9 mouse cellular contexts compared by ENCODE assay signal in the genomic region with DNA sequence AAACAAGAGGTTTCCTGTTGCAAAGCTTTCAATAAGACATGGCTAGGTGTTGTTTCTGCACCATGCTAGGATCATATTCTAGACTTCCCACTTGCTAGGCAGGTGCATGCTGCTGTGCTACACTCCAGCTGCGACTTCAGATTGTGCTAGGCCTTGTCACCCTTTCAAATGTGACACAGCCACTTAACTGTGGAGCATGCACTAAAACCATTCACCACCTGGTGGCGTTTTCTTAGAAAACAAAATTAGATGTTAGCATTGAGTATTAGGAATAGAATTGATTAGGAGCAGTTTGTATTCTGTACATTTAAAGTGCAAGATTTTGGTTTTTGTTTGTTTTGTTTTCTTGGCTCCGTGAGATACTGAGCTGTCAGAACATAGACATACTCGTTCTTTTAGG. TPM values are rescaled to one million over a fixed set of nuclear protein-coding genes. Genes with fewer than 3 reads are reported as not detected.
DNase-seq lines count a peak whose midpoint lies in the region; ATAC-seq and TF ChIP-seq lines count a peak whose summit lies in the region.
"Had no signal": no experiment of that assay in that cellular context is flagged by ENCODE, and none has a peak within 500 bp of the region (broad histone marks: within the 10 kb centered on the region; RNA-seq: fewer than 3 reads in every experiment).

No protein-coding gene starts in this region.

- no peak overlapping the region for H3K9ac ChIP-seq in intestine, embryonic 16.5 days (ENCODE audit: low read depth, low read length)
- no peak overlapping the region for H3K9ac ChIP-seq in intestine, embryonic 15.5 days
- H3K9ac ChIP-seq: embryonic facial prominence, embryonic 13.5 days had no signal

- TF ChIP-seq CTCF in thymus, adult 2 months (IDR thresholded peaks at IDR 0.05; ENCODE audit: borderline replicate concordance, control insufficient read depth, extremely low read depth, insufficient read depth, low read length, poor library complexity), result no peak

- H3K27me3 ChIP-seq in intestine, embryonic 16.5 days (replicated peaks; ENCODE audit: control insufficient read depth, insufficient read depth, low read length), result no peaks in the 10 kb centered on the region
- H3K27me3 ChIP-seq in intestine, embryonic 15.5 days (replicated peaks), result no peaks in the 10 kb centered on the region
- H3K27me3 ChIP-seq in thymus, adult 2 months (ENCODE audit: control insufficient read depth, insufficient read depth, low read length), result no peaks in the 10 kb centered on the region
- H3K27me3 ChIP-seq: embryonic facial prominence, embryonic 13.5 days had no signal

- no peak for ATAC-seq in intestine, embryonic 16.5 days
- no peak for ATAC-seq in intestine, embryonic 15.5 days

- DNase-seq in thymus, adult 2 months, result peak; percentile 5
- DNase-seq in thymus, postnatal 10 days (ENCODE audit: low spot score in 2 of 2), result no peak
- DNase-seq in embryo, embryonic 11 days, result peak; percentile 41
- DNase-seq in thymus, postnatal 25 days, result peak; percentile 15
- DNase-seq in gastrocnemius, postnatal 36 days, result no peak
- DNase-seq in spleen, postnatal 4 days (ENCODE audit: low spot score in 2 of 2), result no peak

- no peaks in the 10 kb centered on the region for H3K9me3 ChIP-seq in intestine, embryonic 16.5 days (ENCODE audit: control insufficient read depth, low read length)
- H3K9me3 ChIP-seq in intestine, embryonic 15.5 days, result no peaks in the 10 kb centered on the region
- H3K9me3 ChIP-seq: embryonic facial prominence, embryonic 13.5 days had no signal

- WGBS in intestine, embryonic 16.5 days, result 62% methylated on average over 4 of the region's 4 CpGs
- 68% methylated on average over 4 of the region's 4 CpGs for WGBS in intestine, embryonic 15.5 days
- WGBS in thymus, adult 2 months, result 91% methylated on average over 4 of the region's 4 CpGs

- no peaks in the 10 kb centered on the region for H3K36me3 ChIP-seq in intestine, embryonic 16.5 days (ENCODE audit: control insufficient read depth, insufficient read depth, low read length)
- H3K36me3 ChIP-seq in intestine, embryonic 15.5 days, result no peaks in the 10 kb centered on the region
- no peaks in the 10 kb centered on the region for H3K36me3 ChIP-seq in thymus, adult 2 months (ENCODE audit: control insufficient read depth, insufficient read depth, low read length)

- peaks cover 10% of the 10 kb centered on the region; the same call in 1 of the 2 replicates for H3K4me1 ChIP-seq in intestine, embryonic 16.5 days (ENCODE audit: control insufficient read depth, insufficient read depth, low read length)
- 0 out of 2 replicates have a peak, but pooled peaks cover 9% of the 10 kb centered on the region for H3K4me1 ChIP-seq in intestine, embryonic 15.5 days (replicated peaks)
- H3K4me1 ChIP-seq in thymus, adult 2 months (replicated peaks; ENCODE audit: control insufficient read depth, insufficient read depth, low read length), result no peaks in the 10 kb centered on the region
- H3K4me1 ChIP-seq: embryonic facial prominence, embryonic 13.5 days had no signal

- no peak for TF ChIP-seq POLR2A in thymus, adult 2 months (IDR thresholded peaks at IDR 0.05; ENCODE audit: control insufficient read depth, extremely low read depth, insufficient read depth, low read length, poor library complexity)

- intact Hi-C loops in gastrocnemius, postnatal 36 days (cut with DNase I), result loop anchor here (5.0 kb wide), 1 partner anchor 67 kb away; no protein-coding TSS in a partner anchor

- peak overlapping the region; percentile 89; the same call in 1 of the 2 replicates for H3K27ac ChIP-seq in intestine, embryonic 16.5 days (ENCODE audit: low read length)
- H3K27ac ChIP-seq in intestine, embryonic 15.5 days, result no peak overlapping the region
- H3K27ac ChIP-seq in thymus, adult 2 months (ENCODE audit: control insufficient read depth, insufficient read depth, low read length), result no peak overlapping the region
- H3K27ac ChIP-seq: embryonic facial prominence, embryonic 13.5 days had no signal

- no peak overlapping the region for H3K4me3 ChIP-seq in intestine, embryonic 16.5 days (ENCODE audit: low read length)
- no peak overlapping the region for H3K4me3 ChIP-seq in intestine, embryonic 15.5 days (replicated peaks)
- no peak overlapping the region for H3K4me3 ChIP-seq in thymus, adult 2 months (ENCODE audit: control insufficient read depth, insufficient read depth, low read length)
- H3K4me3 ChIP-seq: embryonic facial prominence, embryonic 13.5 days had no signal

- no peak overlapping the region for H3K4me2 ChIP-seq in intestine, embryonic 16.5 days (ENCODE audit: low read depth, low read length)
- H3K4me2 ChIP-seq in intestine, embryonic 15.5 days (replicated peaks), result no peak overlapping the region
- H3K4me2 ChIP-seq: embryonic facial prominence, embryonic 13.5 days had no signal

RNA-seq across cellular contexts. Expression of gene Abl1, which starts 32.6 kb away (rescaled TPM):
- 25.1 and 26.2 TPM in 2 replicates for polyA plus RNA-seq in intestine, embryonic 16.5 days (2015; fragmentation: Nextera tagmentation; extraction: Ambion mirVana)
- 31.2 and 31.3 TPM in 2 replicates for polyA plus RNA-seq in intestine, embryonic 15.5 days (2015; fragmentation: Nextera tagmentation; extraction: Ambion mirVana)
- polyA plus RNA-seq in thymus, adult 2 months (2012; rRNA removed), result 93.4 and 105 TPM in 2 replicates
- 10 to 100 TPM; 21.9 to 22.3 TPM for total RNA-seq in gastrocnemius, postnatal 36 days (2021)

RNA-seq across cellular contexts. Expression of gene Exosc2, which starts 50.3 kb away (rescaled TPM):
- 51.3 and 64.3 TPM in 2 replicates for polyA plus RNA-seq in intestine, embryonic 16.5 days (2015; fragmentation: Nextera tagmentation; extraction: Ambion mirVana)
- polyA plus RNA-seq in intestine, embryonic 15.5 days (2015; fragmentation: Nextera tagmentation; extraction: Ambion mirVana), result 63.1 and 69.3 TPM in 2 replicates
- 24.2 and 27.9 TPM in 2 replicates for polyA plus RNA-seq in thymus, adult 2 months (2012; rRNA removed)
- 1 to 10 TPM; 6.1 to 7.5 TPM for total RNA-seq in gastrocnemius, postnatal 36 days (2021)

Comparison
In these comparisons a context has a peak if more than half of its experiments do, and no peak if none do; other contexts are left out.
1. DNase-seq: peak in thymus, adult 2 months (single experiment), embryo, embryonic 11 days (single experiment) and thymus, postnatal 25 days (single experiment); none in thymus, postnatal 10 days (0 of 2), gastrocnemius, postnatal 36 days (0 of 2) and spleen, postnatal 4 days (0 of 2).